Mouse (Mus musculus) left cerebral cortex, adult 11 months (tissue): ENCODE results near the gene Uqcc3.
"Not testable (repeated sequence)": the region's sequence is repeated elsewhere in the genome, so short reads cannot be mapped to it uniquely, and the experiment has no call there.

Source experiments
- DNase-seq: peaks from one replicate; pipeline ENCODE4 v3.0.0; 2022; ENCODE audit warnings: low spot score

Uqcc3 gene

DNA sequence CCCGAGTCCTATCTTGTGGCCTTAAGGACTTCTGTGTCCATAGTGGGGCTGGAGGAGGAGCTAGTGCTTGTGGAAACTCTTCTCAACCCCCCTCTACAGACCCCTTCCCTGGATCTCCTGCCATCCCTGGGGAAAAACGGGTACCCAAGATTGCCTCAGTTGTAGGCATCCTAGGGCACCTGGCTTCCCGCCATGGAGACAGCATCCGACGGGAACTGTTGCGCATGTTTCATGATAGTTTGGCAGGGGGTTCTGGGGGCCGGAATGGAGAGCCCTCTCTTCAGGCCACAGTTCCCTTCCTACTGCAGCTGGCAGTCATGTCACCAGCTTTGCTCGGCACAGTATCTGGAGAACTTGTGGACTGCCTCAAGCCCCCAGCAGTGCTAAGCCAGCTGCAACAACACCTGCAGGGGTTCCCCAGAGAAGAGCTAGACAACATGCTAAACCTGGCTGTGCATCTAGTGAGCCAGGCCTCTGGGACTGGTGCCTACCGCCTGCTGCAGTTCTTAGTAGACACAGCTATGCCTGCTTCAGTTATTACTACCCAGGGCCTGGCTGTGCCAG, 14.8 kb upstream of the Uqcc3 start:
- no peak for DNase-seq

DNA sequence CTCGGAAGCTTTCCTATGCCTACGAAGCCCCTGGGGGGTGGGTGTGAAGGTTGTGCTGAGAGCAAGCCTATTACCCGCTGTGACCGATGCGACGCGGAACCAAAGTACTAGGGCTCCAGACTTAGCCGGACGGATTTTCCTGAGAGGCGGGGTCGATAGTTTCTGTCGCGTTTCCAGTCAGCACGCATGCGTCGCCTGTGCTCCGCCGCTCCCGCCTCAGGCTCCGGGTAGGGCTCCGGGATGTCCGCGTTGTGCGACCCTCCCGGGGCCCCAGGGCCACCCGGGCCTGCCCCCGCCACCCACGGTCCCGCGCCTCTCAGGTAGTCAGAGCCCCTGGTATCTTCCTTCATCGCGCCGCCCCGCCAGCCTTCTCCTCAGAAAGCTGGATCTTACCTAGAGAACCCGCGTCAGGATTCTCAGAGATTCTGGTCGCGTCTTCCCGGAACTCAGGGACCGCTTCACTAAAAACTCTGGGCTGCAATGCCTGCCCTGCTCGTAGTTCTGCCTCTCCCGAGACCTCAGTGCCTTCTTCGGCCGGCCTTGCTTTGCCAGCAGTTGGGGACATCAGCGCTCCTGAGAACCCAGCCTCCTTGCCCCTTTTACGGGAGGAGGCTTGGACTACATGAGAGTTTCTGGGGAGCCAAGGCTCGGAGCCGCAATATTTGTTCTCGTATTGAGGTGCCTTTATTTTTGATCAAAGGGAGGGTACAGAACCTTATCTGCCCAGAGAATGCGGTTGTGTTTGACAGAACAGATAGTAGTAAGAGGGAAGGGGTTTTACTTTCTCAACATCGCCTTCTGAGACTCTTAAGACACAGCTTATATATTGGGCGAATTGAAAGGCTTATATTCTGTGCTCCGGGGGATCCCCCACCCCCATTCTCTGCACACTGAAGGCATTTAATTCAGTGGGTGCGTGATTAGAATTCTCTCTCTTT, 12.4 kb upstream of the Uqcc3 start, which contains the start of gene Ints5:
Gene Ints5 (plus strand): TSS at position 177 of the 938 bp plus-strand sequence.
- peak; percentile 65 for DNase-seq

DNA sequence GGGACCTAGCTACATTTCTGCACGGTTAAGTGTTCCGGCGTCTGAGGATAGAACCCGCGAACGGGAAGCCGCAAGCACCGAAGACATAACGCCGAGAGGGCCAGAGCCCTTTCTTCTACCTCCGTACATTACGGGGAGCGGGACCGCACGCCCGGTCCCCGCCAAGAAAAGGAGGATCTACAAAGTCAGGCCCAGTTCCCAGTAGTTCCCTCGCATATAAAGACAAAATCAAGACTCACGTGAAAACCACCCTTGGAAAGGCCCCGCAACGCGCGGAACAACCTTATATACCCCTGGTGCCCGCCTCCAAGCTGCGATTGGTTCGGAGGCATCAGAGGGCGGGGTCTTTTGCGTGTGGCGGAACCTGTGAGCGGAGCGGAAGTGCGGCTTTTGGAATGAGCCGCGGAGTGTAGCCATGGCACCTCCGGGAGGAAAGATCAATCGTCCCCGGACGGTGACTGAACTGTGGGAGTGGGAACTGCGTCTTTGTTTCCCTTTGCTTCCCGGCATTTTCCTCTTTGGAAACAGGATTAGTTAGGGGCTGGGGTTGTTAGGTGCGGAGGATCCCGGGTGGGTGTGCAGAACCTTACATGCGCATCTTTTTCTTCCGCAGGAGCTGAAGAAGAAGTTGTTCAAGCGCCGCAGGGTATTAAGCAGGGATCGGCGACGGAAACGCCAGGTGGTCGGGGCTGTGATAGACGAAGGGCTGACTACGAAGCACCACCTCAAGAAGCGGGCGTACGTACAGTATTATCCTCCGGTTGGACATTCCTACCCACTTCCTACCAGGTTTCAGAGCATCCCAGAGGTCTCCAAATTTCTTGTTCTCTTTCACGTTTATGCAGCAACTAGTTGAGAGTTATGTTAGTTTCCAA, 8.0 kb upstream of the Uqcc3 start, which contains the start of the genes 1810009A15Rik and Gm49416:
Gene 1810009A15Rik (plus strand): TSS at position 343 of the 875 bp plus-strand sequence.
Gene Gm49416 (plus strand): TSS at position 416 of the 875 bp plus-strand sequence.
- peak; percentile 89 for DNase-seq

DNA sequence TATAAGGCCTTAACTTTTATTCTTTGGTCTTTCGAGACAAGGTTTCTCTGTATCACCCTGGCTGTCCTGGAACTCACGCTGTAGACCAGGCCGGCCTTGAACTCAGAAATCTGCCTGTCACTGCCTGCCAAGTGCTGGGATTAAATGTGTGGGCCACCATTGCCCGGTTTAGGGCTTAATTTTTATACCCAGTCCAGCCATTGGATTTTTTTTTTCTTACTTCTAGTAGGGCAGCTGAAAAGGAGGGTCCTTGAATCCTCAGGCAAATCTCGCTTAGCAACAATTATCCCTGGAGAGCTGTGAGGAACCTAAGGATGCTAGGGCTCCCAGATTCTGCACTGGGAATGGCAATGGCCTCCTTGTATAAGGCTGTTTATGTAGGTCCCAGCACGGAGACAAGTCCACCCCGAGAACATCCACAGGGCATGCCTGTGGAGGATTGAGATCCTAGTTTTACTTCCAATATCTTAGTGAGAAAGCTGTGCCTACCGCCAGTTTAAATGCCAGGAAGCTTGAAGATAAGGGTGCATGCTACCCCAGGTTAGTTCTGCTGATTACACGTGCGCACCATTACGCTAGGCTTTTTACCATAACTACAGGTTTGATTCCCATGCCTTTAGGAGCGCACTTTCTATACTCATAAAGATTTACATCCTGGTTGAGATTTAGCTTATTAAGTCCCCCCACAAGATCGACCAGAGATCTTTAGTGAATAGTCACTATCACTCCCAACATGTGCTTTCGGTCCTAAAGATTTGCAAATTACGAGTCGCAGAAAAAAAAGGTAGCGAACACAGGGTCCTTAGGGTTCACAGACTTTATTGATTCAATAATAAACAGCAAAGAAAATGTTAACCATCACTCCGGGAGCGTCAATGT, 7.1 kb upstream of the Uqcc3 start:
- no peak for DNase-seq

GRCm38 (mm10) chr19:8886916-8887584, 6.3 kb upstream of the Uqcc3 start:
- DNase-seq, result no peak

- no peak for DNase-seq
Observed at GRCm38 (mm10) chr19:8883616-8884015, 2.9 kb upstream of the Uqcc3 start, which contains the start of the genes Lbhd1 and Gm49403. Gene Lbhd1, plus strand, starts transcription at chr19:8883732. Gene Gm49403, plus strand, starts transcription at chr19:8883930.

- no peak for DNase-seq
Observed at GRCm38 (mm10) chr19:8881034-8881392, 290 bp upstream of the Uqcc3 start.

DNA sequence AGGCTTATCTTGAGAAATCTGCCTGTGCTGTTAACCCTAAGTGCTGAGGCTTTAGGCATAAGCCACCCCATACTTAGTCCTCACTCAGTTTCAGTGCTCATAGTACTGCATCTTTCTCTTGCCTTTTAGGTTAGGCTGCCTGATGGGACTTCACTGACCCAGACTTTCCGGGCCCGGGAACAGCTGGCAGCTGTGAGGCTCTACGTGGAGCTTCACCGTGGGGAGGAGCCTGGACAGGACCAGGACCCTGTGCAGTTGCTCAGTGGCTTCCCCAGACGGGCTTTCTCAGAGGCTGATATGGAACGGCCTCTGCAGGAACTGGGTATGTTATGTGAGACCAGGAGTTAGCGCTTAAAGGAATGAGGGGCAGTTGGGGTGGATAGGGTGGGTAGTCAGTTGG, 5.7 kb downstream of the Uqcc3 start:
- DNase-seq, result no peak

DNA sequence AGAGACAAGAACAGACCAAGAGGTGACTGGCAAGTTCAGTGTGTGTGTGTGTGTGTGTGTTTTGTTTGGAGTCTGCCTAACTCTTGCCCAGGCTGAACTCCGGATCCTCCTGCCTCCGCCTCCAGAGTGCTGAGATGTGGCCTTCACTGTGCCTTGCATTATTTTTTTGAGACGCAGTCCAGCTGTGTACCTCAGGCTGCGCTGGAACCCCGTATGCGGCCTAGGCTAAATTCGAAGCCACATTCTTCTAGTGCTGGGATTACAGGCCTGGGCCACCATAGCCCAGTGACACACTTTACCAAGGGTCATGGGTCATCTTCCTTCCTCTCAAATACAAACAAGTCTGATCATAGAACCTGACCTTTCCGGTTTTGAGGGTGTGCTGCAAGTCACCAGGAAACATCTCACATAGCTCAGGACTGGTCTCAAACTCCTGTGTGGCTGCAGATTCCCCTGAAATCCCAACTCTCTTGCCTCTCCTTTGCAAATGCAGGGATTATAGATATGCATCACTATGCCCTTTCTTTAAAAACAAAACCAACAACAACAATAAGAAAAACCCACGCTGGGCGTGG, 8.4 kb downstream of the Uqcc3 start:
- no peak for DNase-seq

DNA sequence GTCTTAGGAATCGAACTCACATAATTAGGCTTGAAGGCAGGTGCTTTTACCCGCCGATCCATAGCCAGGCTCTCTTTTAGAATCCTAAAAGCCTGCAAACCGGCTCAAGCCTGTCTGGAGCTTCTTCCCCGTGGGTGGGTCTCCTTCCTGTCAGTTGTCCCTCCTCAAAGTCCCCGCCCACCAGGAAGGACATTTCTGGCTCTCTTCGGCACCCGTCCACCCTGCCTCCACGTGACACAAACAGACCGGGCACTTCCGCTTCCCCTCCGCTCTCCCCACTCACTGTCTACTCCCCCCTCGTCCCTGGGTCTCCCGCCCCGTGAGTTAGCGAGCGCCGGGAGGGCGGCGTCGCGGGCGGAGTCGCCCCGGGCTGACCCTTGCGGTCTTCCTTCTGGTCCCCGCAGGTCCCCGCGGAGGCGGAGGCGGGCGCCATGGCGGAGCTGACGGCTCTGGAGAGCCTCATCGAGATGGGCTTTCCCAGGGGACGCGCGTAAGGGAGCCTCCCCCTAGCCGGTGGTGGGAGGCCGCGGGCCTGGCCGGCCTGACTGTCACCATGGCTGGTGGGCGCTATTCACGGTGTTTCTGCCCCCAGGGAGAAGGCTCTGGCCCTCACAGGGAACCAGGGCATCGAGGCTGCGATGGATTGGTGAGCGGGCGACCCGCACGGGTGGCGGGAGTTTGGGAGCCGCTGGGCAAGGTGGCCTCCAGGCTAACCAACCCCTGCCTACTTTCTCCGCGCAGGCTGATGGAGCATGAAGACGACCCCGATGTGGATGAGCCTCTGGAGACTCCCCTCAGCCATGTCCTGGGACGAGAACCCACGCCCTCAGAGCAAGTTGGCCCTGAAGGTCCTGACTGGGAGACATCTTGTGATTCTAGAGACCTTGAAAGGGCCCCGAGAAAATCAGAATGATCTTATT, 9.2 kb downstream of the Uqcc3 start, which contains the start of gene Ubxn1:
Gene Ubxn1 (plus strand): TSS at position 230 of the 920 bp plus-strand sequence.
- peak; percentile 97 for DNase-seq

DNA sequence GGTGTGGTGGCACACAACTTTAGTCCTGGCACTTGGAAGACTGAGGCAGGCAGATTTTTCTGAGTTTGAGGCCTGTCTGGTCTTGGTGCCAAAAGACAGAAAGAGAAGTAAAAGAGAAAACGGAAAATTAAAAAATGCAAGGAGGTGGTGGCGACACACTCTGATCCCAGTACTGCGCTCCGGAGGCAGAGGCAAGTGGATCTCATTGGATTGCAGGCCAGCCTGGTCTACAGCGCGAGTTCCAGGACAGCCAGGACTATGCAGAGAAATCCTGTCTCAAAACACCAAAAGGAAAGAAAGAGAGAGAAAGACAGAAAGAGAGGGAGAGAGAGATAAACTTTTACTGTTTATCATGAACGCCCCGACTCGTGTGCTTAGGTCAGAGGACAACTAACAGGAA, 9.9 kb downstream of the Uqcc3 start:
- no peak for DNase-seq

DNA sequence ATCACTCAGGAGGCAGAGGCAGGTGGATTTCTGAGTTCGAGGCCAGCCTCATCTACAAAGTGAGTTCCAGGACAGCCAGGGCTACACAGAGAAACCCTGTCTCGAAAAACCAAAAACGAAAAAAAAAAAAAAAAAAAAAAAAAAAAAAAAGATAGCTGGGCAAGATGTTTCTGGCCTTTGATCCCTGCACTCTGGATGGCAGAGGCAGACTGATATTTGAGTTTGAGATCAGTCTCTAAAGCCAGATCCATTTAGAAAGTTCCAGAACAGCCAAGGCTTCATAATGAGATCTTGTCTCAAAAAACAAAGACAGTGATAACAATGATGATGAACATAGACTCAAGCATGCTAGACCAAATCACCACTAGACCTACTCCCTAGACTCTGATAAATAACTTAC, 10.3 kb downstream of the Uqcc3 start:
- DNase-seq, result not testable (repeated sequence)

DNA sequence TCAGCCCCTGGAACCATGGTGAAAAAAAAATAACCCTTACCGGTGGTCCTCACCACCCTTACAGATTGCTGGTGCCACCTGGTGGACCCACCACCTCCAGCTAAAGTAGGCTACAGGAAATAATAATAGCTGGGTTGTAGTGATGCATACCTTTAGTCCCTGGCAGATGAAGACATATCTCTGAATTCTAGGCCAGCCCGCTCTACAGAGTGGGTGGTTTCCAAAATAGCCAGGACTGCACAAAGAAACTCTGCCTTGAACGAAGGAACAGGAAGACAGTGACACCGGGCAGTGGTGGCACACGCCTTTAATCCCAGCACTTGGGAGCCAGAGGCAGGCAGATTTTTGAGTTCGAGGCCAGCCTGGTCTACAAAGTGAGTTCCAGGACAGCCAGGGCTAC, 16.5 kb downstream of the Uqcc3 start:
- DNase-seq, result no peak

DNA sequence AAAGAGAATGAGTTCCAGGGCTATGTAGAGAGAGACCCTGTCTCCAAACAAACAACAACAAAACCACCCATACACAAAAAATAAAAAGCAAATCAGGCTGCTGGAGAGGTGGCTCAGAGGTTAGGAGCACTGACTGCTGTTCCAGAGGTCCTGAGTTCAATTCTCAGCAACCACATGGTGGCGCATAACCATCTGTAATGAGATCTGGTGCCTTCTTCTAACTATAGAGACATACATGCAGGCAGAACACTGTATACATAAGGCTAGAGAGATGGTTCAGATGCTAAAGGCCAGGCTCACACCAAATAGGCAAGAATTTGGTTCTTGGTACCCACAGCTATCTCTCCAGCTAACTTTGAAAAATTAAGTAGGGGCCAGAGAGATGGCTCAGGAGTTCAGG, 21.7 kb downstream of the Uqcc3 start:
- no peak for DNase-seq

DNA sequence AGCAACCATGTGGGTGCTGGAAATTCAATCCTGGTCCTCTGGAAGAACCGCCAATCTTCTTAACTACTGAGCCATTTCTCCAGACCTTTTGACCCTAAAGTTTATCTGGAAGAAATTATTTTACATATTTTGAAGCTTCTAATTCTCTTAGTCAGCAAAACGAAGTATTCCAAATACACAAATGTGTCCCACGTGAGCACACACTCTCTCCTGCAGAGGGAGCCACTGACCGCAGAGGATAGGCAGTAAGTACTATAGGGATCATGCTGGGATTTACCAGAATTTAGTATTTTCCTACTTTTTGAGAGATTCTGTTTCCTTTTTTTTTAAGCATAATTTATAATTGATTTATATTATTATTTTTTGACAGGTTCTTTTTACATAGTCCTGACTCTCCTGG, 23.0 kb downstream of the Uqcc3 start:
- no peak for DNase-seq

DNA sequence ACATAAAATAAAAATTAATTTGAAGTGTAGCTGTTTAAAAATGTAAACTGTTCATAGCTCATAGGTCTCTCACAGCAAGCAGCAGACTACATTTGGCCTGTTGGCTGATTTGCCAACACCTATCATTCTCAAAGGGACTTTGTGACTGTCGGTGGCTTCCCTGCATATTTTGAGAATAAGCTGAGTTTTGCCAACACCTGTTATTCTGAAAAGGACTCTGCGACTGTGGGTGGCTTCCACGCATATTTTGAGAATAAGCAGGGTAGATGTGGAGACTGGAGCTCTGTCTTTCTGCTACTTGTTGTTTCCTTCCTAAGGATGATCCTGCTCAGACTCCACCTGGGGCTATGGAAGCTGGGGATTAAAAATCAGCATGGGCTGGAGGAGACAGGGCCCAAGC, 27.6 kb downstream of the Uqcc3 start:
- no peak for DNase-seq

DNA sequence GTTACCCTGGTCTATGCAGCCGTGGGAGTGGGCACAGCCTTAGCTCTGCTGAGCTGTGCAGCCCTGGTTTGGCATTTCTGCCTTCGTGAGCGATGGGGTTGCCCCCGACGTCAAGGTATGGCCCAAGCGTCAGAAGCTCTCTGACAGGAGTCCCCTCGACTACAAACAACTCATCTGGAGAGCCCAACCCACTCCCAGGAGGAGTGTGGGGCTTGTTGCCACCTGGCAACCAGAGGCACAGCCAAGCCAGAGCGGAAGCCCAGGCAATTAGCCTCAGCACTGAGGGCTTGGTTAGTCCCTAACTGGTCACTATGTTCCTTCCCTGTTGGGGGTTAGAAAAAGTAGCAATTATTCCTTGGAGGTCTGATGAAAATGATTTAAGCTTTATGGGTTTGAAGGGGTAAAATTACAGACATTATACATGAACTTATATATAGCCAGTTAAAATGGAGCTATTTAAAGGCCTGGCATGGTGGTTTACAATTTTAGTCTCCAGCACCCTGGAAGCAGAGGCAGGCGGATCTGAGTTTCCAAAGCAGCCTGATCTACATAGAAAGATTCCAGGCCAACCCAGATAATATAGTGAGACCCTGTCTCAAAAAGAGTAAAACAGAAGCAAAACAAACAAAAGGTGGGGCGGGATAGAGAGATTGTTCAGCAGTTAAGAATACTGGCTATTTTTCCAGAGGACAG, 28.3 kb downstream of the Uqcc3 start:
- no peak for DNase-seq

DNA sequence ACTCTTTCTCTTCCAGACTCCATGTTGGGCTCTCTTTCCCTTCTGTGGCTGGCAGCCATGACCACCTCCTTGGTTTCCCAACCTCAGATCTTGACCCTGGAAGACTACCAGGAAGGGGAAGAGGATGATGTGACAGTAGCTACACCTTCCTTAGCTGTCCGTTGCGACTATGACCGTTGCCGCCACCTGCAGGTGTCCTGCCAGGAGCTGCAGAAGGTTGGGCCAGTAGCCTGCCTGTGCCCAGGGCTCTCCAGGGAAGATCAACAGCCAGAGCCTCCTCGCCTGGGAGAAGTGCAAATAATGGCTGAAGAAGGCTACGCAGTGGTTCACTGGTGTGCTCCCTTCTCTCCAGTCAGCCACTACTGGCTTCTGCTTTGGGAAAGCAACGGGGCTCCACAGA, 29.1 kb downstream of the Uqcc3 start:
- DNase-seq, result no peak
